Mouse (Mus musculus) ES-E14 (cell line): ENCODE measurements around the gene Dph3. TPM values are rescaled to one million over a fixed set of nuclear protein-coding genes. Genes with fewer than 3 reads are reported as not detected.
A peak's percentile ranks its signal among the peaks of the same experiment; 100 is the strongest.

Source experiments
- DNase-seq: peaks from one replicate; pipeline ENCODE4 v3.0.0-alpha.2; 2013; ENCODE audit warnings: low read depth, low spot score
- H3K27ac ChIP-seq: 2 replicates; pipeline ENCODE4 v1.5.1; 2012; ENCODE audit warnings: low read depth, mild to moderate bottlenecking, low read length, moderate library complexity, mixed read lengths; ENCODE audit not compliant: poor library complexity, insufficient read depth, severe bottlenecking
- H3K36me3 ChIP-seq: 2 replicates; pipeline ENCODE4 v1.6.1; 2012; ENCODE audit warnings: mild to moderate bottlenecking, low read length, moderate library complexity, mixed read lengths; ENCODE audit not compliant: control insufficient read depth, poor library complexity, insufficient read depth, severe bottlenecking
- H3K4me1 ChIP-seq, 2 experiments: fragments of 150-350 bp in 1 of 2; sonication (generic) in 1 of 2; 2 replicates each; pipeline ENCODE4 v1.6.1; 2012; ENCODE audit warnings: low read length in 2 of 2, mild to moderate bottlenecking in 1 of 2, mixed read lengths in 1 of 2; ENCODE audit not compliant: control insufficient read depth in 2 of 2, insufficient read depth in 2 of 2, poor library complexity in 1 of 2
- H3K4me3 ChIP-seq, 2 experiments: fragments of 150-350 bp in 1 of 2; sonication (generic) in 1 of 2; 2 replicates each; pipeline ENCODE4 v1.5.1; 2012; ENCODE audit warnings: low read length in 2 of 2, low read depth in 1 of 2, mild to moderate bottlenecking in 1 of 2, mixed read lengths in 1 of 2; ENCODE audit not compliant: insufficient read depth in 1 of 2, poor library complexity in 1 of 2, severe bottlenecking in 1 of 2
- H3K9ac ChIP-seq: 2 replicates; pipeline ENCODE4 v1.6.1; 2012; ENCODE audit warnings: low read depth, mild to moderate bottlenecking, low read length, mixed read lengths; ENCODE audit not compliant: poor library complexity, insufficient read depth, severe bottlenecking
- H3K9me3 ChIP-seq: fragments of 150-350 bp; sonication (generic); 2 replicates; pipeline ENCODE4 v1.6.1; 2012; ENCODE audit warnings: low read depth, mild to moderate bottlenecking, low read length; ENCODE audit not compliant: control insufficient read depth, insufficient read depth
- CHD2 ChIP-seq: IDR thresholded peaks from 2 replicates; pipeline ENCODE4 v1.6.1; 2014; ENCODE audit warnings: mild to moderate bottlenecking, low read depth, low read length, inconsistent platforms
- HCFC1 ChIP-seq: IDR thresholded peaks from 2 replicates; pipeline ENCODE4 v1.6.1; 2012; ENCODE audit warnings: low read length, inconsistent platforms, borderline replicate concordance; ENCODE audit not compliant: insufficient read depth
- MAFK ChIP-seq: IDR thresholded peaks from 2 replicates; pipeline ENCODE4 v1.6.1; 2014; ENCODE audit warnings: mild to moderate bottlenecking, low read depth, low read length, inconsistent platforms; ENCODE audit not compliant: insufficient read depth
- ZC3H11A ChIP-seq: IDR thresholded peaks from 2 replicates; pipeline ENCODE4 v1.6.1; 2012; ENCODE audit warnings: low read depth, mild to moderate bottlenecking, inconsistent platforms, low read length, borderline replicate concordance
- ZNF384 ChIP-seq: IDR thresholded peaks from 2 replicates; pipeline ENCODE4 v1.6.1; 2012; ENCODE audit warnings: low read depth, low read length, inconsistent platforms
- in situ Hi-C, 2 experiments: fragments of 600-800 bp; cut with MboI; formaldehyde crosslinking; loops; one replicate each; pipeline ENCODE4 v1.15.1; 2025; ENCODE audit warnings: low sequenced_read_pairs in 2 of 2, inconsistent platforms in 1 of 2; ENCODE audit not compliant: unreplicated experiment in 2 of 2
- total RNA-seq: library from RNA; depleted of rRNA; stranded (reverse); fragments of 300-350 nt; gene quantifications from 2 replicates; pipeline ENCODE4 v1.2.3, GENCODE M21; 2012; rRNA removed

Dph3 gene
- total RNA-seq, 1 experiment: 75.8 TPM

DNA sequence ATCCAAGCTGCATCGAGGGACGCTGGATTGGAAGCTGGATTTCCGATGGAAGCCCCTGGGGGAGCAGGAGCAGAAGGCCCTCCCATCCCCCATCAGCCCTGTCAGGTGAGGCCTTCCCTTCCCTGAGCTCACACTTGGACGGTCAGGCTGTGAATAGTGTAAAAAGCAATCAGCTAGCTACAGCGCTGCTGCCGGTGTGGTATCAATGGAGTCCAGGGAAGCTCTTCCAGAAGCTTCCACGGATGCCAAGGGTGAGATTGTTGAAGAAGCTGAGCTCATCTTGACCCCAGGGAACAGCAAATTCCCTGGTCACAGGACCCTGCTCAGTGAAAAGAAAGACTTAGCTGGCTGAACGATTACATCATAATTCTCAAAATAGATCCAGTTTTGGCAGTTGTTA, 39.2 kb downstream of the Dph3 start:
- no peak for TF ChIP-seq MAFK
- TF ChIP-seq HCFC1: no peak
- TF ChIP-seq CHD2: no peak
- no peak for TF ChIP-seq ZNF384
- no peak for TF ChIP-seq ZC3H11A
- Histone ChIP-seq H3K27ac (no peak overlapping the region; the same call in 1 of the 2 replicates), H3K4me3 (no peak overlapping the region), H3K4me1 (no peaks in the 10 kb centered on the region), H3K9ac (no peak overlapping the region), H3K36me3 (no peaks in the 10 kb centered on the region), H3K9me3 (no peaks in the 10 kb centered on the region)
- in situ Hi-C loops: no loop called here
- no peak for DNase-seq

DNA sequence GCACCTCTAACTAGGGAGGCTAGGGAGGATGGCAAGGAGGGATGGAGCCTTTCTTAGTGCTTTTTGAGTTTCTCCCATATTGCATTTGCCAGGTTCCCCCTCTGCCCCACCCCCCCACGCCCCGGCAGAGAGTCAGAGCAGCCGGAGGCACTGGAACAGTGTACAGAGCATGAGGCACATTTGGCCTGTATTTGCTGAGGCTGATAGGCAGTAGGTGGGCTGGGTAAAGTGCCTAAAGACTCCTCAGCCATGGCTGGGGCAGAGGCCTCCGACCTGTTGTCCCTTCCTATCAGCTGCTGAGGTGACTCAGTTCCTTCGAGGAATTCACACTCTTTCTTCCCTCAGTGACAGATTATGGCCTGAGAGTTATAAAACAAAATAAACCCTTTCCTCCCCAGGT, 43.4 kb downstream of the Dph3 start:
- TF ChIP-seq CHD2 (no peak), MAFK (no peak), ZNF384 (no peak), ZC3H11A (no peak), HCFC1 (no peak)

DNA sequence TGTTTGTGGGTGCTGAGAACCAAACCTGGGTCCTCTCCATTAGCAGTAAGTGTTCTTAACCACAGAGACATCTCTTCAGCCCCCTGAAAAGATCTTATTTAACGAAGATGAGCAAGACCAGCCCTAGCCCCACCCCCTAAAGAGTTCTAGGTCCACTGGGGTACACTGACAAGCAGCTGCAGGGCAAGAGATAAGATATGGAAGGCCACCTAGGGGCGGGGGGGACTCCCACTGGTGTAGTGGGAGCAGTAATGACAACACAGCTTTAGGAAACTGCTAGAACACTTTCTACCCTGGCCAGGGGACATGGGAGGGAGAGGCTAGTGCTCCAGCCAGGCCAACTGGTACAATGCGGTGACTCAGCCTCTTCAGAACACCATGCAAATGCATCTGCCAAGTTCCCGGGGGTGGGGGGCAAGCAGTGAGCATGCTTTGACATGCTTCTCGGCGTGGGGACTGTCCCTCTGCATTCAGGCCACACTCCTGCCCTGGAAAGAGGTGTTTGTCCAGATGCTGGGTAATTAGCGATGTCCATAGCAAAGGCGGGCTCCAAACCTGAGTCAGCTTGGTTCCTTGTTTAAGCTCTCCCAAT, 47.8 kb downstream of the Dph3 start:
- in situ Hi-C loops: no loop called here
- TF ChIP-seq CHD2 (no peak), ZNF384 (no peak), HCFC1 (no peak), MAFK (no peak), ZC3H11A (no peak)
- no peak overlapping the region for H3K27ac ChIP-seq

More for the DNA sequence above, 43.4 kb downstream of the Dph3 start:
- H3K9ac ChIP-seq: no peak overlapping the region
- H3K4me1 ChIP-seq: no peaks in the 10 kb centered on the region
- no peak for DNase-seq
- H3K4me3 ChIP-seq: no peak overlapping the region
- H3K27ac ChIP-seq: no peak overlapping the region
- no peaks in the 10 kb centered on the region for H3K9me3 ChIP-seq
- in situ Hi-C loops: no loop called here
- H3K36me3 ChIP-seq: no peaks in the 10 kb centered on the region

DNA sequence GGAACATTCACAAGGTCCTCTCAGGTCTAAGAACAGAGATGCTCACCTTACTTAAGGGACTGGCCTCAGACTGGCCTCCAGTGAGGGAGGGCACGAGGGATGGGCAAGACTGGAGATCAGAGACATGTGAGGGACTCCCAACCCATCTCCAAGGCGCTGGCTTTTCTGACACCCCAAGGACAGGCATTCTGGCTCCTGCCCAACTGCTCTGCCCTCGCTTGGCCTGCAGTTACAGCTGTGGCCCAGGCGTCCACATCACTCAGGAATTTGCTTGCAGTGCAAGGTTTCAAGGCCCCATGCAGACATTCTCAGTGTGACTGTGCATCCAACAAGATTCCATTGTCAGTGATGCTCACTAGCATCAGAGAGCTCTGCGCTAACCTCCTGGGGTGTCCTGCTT, 49.0 kb downstream of the Dph3 start:
- in situ Hi-C loops: no loop called here
- Histone ChIP-seq H3K4me3 (no peak overlapping the region), H3K9ac (no peak overlapping the region), H3K27ac (no peak overlapping the region), H3K36me3 (no peaks in the 10 kb centered on the region), H3K4me1 (no peaks in the 10 kb centered on the region), H3K9me3 (no peaks in the 10 kb centered on the region)
- TF ChIP-seq MAFK (no peak), CHD2 (no peak), ZNF384 (no peak), ZC3H11A (no peak), HCFC1 (no peak)
- no peak for DNase-seq

More for the DNA sequence above, 47.8 kb downstream of the Dph3 start:
- no peaks in the 10 kb centered on the region for H3K4me1 ChIP-seq
- no peak overlapping the region for H3K4me3 ChIP-seq
- DNase-seq: no peak
- H3K9ac ChIP-seq: no peak overlapping the region
- no peaks in the 10 kb centered on the region for H3K9me3 ChIP-seq
- H3K36me3 ChIP-seq: no peaks in the 10 kb centered on the region

DNA sequence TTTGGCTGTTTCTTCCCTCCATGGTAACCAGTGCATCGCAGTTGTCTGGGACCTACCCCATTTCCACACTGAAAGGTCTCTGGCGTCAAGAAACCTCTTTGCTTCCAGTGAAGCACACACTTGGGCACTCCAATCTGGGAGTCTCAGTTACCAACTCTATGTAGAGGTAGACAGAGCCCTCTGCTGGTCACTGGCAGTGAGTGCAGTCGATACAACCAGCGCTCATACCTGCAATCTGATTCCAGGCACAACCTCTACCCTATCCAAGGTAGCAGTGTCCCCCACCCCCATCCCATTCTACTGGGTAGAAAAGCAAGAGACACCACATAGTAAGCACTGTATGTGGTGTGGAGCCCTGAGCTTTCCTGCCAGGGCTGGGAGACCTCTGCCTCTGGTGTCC, 53.0 kb downstream of the Dph3 start:
- Histone ChIP-seq H3K9ac (no peak overlapping the region), H3K4me3 (no peak overlapping the region), H3K9me3 (no peaks in the 10 kb centered on the region), H3K36me3 (no peaks in the 10 kb centered on the region), H3K4me1 (no peaks in the 10 kb centered on the region; a peak in 1 of 4 replicates), H3K27ac (no peak overlapping the region)
- in situ Hi-C loops: no loop called here
- peak; percentile 80 for TF ChIP-seq ZC3H11A
- no peak for TF ChIP-seq CHD2
- no peak for TF ChIP-seq HCFC1
- no peak for TF ChIP-seq ZNF384
- no peak for TF ChIP-seq MAFK
- DNase-seq: peak; percentile 50

Other genes with a start within 250 kb of the Dph3 start
- gene Galnt15, start 56.7 kb downstream of the Dph3 start, total RNA-seq: 0.05 TPM in 1 of 2 replicates, not detected in the other
- gene Oxnad1, start 355 bp downstream of the Dph3 start, total RNA-seq: 44.0 and 45.7 TPM in 2 replicates
- not detected in 2 replicates for gene Msmb, start 56.3 kb upstream of the Dph3 start, total RNA-seq
- gene Ncoa4, start 74.1 kb upstream of the Dph3 start, total RNA-seq: 53.7 and 89.6 TPM in 2 replicates
- gene Timm23, start 116.2 kb upstream of the Dph3 start, total RNA-seq: 400 and 428 TPM in 2 replicates
- 54.2 and 56.9 TPM in 2 replicates for gene Parg, start 116.2 kb upstream of the Dph3 start, total RNA-seq
- 46.6 and 77.5 TPM in 2 replicates for gene Ogdhl, start 236.3 kb upstream of the Dph3 start, total RNA-seq